Mouse (Mus musculus): Measurements from ENCODE around the gene Slc43a3.

Slc43a3 gene

GRCm38 (mm10) chr2:84980188-84980587, 43.8 kb downstream of the Slc43a3 start, which contains the start of gene Prg2:
Gene Prg2, plus strand, starts transcription at chr2:84980461.
- DNase-seq (ENCODE audit: low read depth, low spot score), result peak; percentile 39

GRCm38 (mm10) chr2:84987930-84988329, 51.6 kb downstream of the Slc43a3 start, which contains the start of gene Prg3:
Gene Prg3, plus strand, starts transcription at chr2:84988215.
- DNase-seq (ENCODE audit: low read depth, low spot score), result peak; percentile 46

GRCm38 (mm10) chr2:84996376-84996775, 60.0 kb downstream of the Slc43a3 start:
- no peak for DNase-seq (ENCODE audit: low read depth, low spot score)

GRCm38 (mm10) chr2:84999486-85000181, 63.3 kb downstream of the Slc43a3 start:
- no peak for DNase-seq (ENCODE audit: low read depth, low spot score)

- no peak for DNase-seq (ENCODE audit: low read depth, low spot score)
These were observed 65.1 kb downstream of the Slc43a3 start for GRCm38 (mm10) chr2:85001497-85001896.

- DNase-seq (ENCODE audit: low read depth, low spot score), result no peak
These were observed 66.2 kb downstream of the Slc43a3 start for GRCm38 (mm10) chr2:85002575-85002974.

GRCm38 (mm10) chr2:85004341-85004740, 68.0 kb downstream of the Slc43a3 start:
- DNase-seq (ENCODE audit: low read depth, low spot score), result no peak

GRCm38 (mm10) chr2:85006600-85006999, 70.2 kb downstream of the Slc43a3 start:
- no peak for DNase-seq (ENCODE audit: low read depth, low spot score)

- peak; percentile 75 for DNase-seq (ENCODE audit: low read depth, low spot score)
These were observed 71.3 kb downstream of the Slc43a3 start for GRCm38 (mm10) chr2:85007729-85008128.

Measured in A20 (cell line).